Mouse (Mus musculus) forebrain, embryonic 11.5 days (tissue): ENCODE measurements around the gene Spata25. TPM values are rescaled to one million over a fixed set of nuclear protein-coding genes. Genes with fewer than 3 reads are reported as not detected.
A peak's percentile ranks its signal among the peaks of the same experiment; 100 is the strongest.
"Not testable (repeated sequence)": the region's sequence is repeated elsewhere in the genome, so short reads cannot be mapped to it uniquely, and the experiment has no call there.

Experiments used
- ATAC-seq: fragments of 200-750 bp; cut with Nextera tagmentation; replicated peaks from 2 replicates; pipeline ENCODE4 v1.8.0; 2017; ENCODE audit warnings: moderate TSS enrichment; ENCODE audit not compliant: low FRiP score
- DNase-seq: peaks from one replicate; pipeline ENCODE4 v3.0.0-alpha.2; 2017; ENCODE audit warnings: low spot score
- H3K27ac ChIP-seq: fragments of 300-500 bp; sonication (generic); 2 replicates; pipeline ENCODE4 v1.5.1; 2014; ENCODE audit warnings: low read depth, low read length
- H3K27me3 ChIP-seq: fragments of 300-500 bp; sonication (generic); 2 replicates; pipeline ENCODE4 v1.6.1; 2014; ENCODE audit warnings: mild to moderate bottlenecking, low read length, mixed read lengths; ENCODE audit not compliant: control insufficient read depth, insufficient read depth
- H3K36me3 ChIP-seq: fragments of 300-500 bp; sonication (generic); 2 replicates; pipeline ENCODE4 v1.6.1; 2014; ENCODE audit warnings: mild to moderate bottlenecking, low read length, moderate library complexity, mixed read lengths; ENCODE audit not compliant: control insufficient read depth, insufficient read depth
- H3K4me1 ChIP-seq: fragments of 300-500 bp; sonication (generic); replicated peaks from 2 replicates; pipeline ENCODE4 v1.6.1; 2014; ENCODE audit warnings: low read length, mixed read lengths; ENCODE audit not compliant: control insufficient read depth, insufficient read depth
- H3K4me2 ChIP-seq: fragments of 300-500 bp; sonication (generic); 2 replicates; pipeline ENCODE4 v1.6.1; 2014; ENCODE audit warnings: low read depth, mild to moderate bottlenecking, low read length, moderate library complexity, mixed read lengths; ENCODE audit not compliant: severe bottlenecking
- H3K4me3 ChIP-seq: fragments of 300-500 bp; sonication (generic); 2 replicates; pipeline ENCODE4 v1.5.1; 2014; ENCODE audit warnings: low read depth, low read length
- H3K9ac ChIP-seq: fragments of 300-500 bp; sonication (generic); 2 replicates; pipeline ENCODE4 v1.6.1; 2014; ENCODE audit warnings: low read length
- H3K9me3 ChIP-seq: fragments of 300-500 bp; sonication (generic); 2 replicates; pipeline ENCODE4 v1.6.1; 2016; ENCODE audit warnings: low read length, mixed read lengths; ENCODE audit not compliant: control insufficient read depth
- WGBS: fragments of 180-500 bp; shearing (Covaris S2); extraction: QIAGEN DNeasy Blood & Tissue Kit; methylation state at CpG from one replicate; pipeline ENCODE4 v1.1.7; 2014; 5-methylcytosine and 5-hydroxymethylcytosine counted together
- polyA plus RNA-seq: library from polyadenylated mRNA; unstranded; fragments of >200 nt; fragmentation: Nextera tagmentation; extraction: Ambion mirVana; gene quantifications from 2 replicates; pipeline ENCODE4 v1.2.1, GENCODE M21; 2014

The Spata25 gene
- polyA plus RNA-seq, 1 experiment from 2014 or later = not detected

DNA sequence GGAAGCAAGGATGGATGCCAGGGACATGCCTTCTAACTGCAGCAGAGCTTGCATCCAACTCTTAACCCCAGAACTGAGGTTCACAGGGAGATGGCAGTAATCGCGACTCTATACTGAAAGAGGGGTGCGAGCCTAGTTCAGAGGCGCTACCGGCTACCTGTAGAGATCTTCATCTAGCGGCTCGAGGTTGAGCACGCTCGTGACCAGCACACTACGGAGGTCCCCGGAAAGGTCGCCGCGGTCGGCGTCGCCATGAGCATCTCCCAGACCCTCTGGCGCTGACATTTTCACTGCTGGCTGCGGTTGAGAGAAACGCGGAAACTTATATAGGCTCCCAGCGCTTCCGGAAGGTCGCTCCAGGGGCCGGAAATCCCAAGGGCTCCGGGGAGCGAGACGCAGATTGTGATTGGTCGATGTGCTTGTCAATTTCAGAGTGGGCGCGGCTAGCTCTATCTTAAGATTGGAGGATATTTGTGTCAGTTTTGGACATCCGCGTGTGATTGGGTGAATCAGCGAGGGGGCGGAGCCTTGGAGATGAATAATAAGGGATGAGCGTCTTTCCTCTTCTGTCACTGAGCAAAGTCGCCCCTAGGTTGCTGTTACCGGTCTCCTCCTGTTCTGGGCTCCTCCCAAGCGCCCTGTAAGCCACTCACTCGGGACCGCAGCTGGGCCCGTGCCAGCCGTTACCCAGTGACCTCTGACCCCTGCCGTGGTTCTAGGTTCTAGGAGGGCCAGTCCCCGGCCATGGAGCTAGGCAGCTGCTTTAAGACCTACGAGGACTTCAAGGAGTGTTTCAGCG is 23.6 kb downstream of the Spata25 start, which contains the start of the genes Acot8 and Zswim3:
TSS of gene Acot8 (minus strand) at position 350 of the 799 bp plus-strand sequence.
TSS of gene Zswim3 (plus strand) at position 566 of the 799 bp plus-strand sequence.
- WGBS = under 1% methylated on average over 47 of the region's 47 CpGs
- H3K9me3 ChIP-seq = no peaks in the 10 kb centered on the region
- H3K36me3 ChIP-seq = no peaks in the 10 kb centered on the region; the same call in 1 of the 2 replicates
- ATAC-seq = peak; percentile 98
- H3K4me1 ChIP-seq = peaks cover 5% of the 10 kb centered on the region; the same call in 1 of the 2 replicates
- peak within 1 kb of the TSS; percentile 80 for H3K4me3 ChIP-seq
- H3K27me3 ChIP-seq = no peaks in the 10 kb centered on the region
- H3K9ac ChIP-seq = peak within 1 kb of the TSS; percentile 76
- H3K4me2 ChIP-seq = peak within 1 kb of the TSS; percentile 64
- DNase-seq = peak; percentile 96
- H3K27ac ChIP-seq = no peak within 1 kb of the TSS

DNA sequence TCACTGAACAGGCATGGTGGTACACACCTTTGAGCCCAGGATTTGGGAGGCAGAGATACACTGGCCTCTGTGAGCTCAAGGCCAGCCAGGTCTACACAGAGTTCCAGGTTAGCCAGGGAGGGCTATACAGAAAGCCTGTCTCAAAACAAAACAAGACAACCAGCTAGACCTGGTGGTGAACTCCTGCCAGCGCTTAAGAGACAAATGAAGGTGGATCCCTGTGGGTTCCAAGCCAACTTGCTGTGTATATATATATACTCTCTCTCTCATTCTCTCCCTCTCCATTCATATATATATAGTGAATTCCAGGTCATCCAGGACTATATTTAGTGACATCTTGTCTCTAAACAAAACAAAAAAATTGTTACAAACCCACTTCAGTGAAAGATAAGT is 24.4 kb downstream of the Spata25 start:
- 64% methylated on average over 1 of the region's 1 CpGs for WGBS
- Histone ChIP-seq H3K27ac (no peak overlapping the region), H3K4me1 (peaks cover 5% of the 10 kb centered on the region; the same call in 1 of the 2 replicates), H3K9me3 (no peaks in the 10 kb centered on the region), H3K27me3 (no peaks in the 10 kb centered on the region), H3K9ac (peak overlapping the region; percentile 76), H3K4me2 (peak overlapping the region; percentile 60), H3K36me3 (no peaks in the 10 kb centered on the region; the same call in 1 of the 2 replicates), H3K4me3 (peak overlapping the region; percentile 80)
- ATAC-seq (no peak), DNase-seq (no peak)

DNA sequence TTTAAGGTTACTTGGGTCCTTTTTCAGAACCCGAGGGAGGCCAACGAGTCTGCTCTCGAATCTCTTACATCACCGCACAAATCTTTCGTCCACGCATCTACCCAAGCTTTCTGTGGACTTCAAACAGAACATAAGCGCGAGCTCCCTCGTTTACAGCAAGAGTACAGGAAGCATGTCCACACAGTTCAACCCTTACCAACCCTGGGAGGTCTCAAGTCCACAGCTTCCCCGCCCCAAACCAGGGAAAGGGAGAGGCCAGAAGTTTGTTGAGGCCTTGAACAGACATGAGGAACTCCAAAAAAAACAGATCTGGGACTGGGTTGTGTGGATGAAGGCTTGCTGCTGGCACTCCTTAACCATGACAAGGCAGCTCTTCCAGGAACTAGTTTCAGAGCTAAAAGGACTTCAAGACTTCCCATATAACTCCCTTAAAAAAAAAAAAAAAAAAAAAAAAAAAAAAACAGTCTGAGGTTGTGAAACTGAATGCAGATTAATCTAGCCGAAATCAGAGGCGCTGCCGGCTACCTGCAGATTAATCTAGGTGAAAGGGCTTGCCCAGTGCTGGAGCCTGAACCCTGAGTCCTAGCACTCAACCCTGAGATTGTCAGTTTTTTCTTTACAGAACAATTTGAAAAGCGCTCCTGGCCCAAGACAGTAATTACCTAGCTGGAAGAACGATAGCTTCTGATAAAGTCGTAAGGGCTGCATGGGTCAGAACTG is 25.0 kb downstream of the Spata25 start:
- WGBS = 92% methylated on average over 16 of the region's 16 CpGs
- H3K27me3 ChIP-seq = no peaks in the 10 kb centered on the region
- no peak for DNase-seq
- H3K4me2 ChIP-seq = peak overlapping the region; percentile 60
- H3K27ac ChIP-seq = no peak overlapping the region
- peak overlapping the region; percentile 80; the same call in 1 of the 2 replicates for H3K4me3 ChIP-seq
- peak overlapping the region; percentile 76 for H3K9ac ChIP-seq
- H3K36me3 ChIP-seq = no peaks in the 10 kb centered on the region; the same call in 1 of the 2 replicates
- ATAC-seq = no peak
- H3K9me3 ChIP-seq = no peaks in the 10 kb centered on the region
- H3K4me1 ChIP-seq = peaks cover 5% of the 10 kb centered on the region; the same call in 1 of the 2 replicates

DNA sequence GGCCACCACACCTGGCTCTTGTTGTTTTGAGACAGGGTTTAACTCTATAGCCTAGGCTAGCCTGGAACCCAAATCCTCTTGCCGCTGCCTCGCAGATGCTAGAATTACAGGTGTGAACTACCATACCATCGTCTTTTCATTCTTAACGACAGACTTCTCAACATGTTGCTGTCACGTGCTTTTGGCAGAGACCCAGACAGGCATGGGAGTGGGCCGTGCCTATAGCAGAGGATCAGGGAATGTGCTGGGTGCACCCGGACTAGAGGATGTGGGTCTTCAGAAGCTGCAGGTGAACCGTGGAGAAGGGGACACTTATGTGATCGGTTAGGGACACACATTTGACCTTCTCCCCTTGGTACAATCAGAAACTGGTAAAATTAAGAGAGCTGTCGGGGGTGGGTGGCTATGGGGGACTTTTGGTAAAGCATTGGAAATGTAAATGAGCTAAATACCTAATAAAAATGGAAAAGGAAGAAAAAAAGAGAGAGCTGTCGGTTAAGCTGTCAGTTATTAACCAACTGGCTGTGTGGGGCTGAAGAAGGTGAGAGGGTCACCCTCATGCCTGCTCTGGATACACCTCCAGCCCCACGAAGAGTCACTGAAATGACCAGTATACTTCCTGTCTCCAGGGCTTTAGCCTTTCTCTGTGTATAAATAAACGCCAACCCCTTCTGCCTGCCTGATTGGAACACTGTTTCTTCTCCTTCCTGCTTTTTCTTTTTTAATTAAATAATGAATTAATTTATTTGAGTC is 27.9 kb downstream of the Spata25 start:
- H3K27ac ChIP-seq = no peak overlapping the region
- H3K9ac ChIP-seq = no peak overlapping the region
- H3K4me2 ChIP-seq = no peak overlapping the region
- no peaks in the 10 kb centered on the region; the same call in 1 of the 2 replicates for H3K36me3 ChIP-seq
- no peak for DNase-seq
- H3K9me3 ChIP-seq = no peaks in the 10 kb centered on the region
- peaks cover 5% of the 10 kb centered on the region; the same call in 1 of the 2 replicates for H3K4me1 ChIP-seq
- no peaks in the 10 kb centered on the region for H3K27me3 ChIP-seq
- no peak for ATAC-seq
- 90% methylated on average over 13 of the region's 13 CpGs for WGBS
- no peak overlapping the region for H3K4me3 ChIP-seq

DNA sequence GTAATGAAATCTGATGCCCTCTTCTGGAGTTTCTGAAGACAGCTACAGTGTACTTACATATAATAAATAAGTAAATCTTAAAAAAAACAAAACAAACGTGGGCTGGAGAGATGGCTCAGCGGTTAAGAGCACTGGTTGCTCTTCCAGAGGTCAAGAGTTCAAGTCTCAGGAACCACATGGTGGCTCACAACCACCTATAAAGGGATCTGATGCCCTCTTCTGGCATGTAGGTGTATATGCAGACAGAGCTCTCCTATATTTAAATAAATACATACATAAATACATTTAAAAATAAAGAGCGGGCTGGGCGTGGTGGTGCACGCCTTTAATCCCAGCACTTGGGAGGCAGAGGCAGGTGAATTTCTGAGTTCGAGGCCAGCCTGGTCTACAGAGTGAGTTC is 29.8 kb downstream of the Spata25 start:
- not testable (repeated sequence) for H3K4me1 ChIP-seq, H3K9me3 ChIP-seq, H3K27me3 ChIP-seq, DNase-seq, H3K4me3 ChIP-seq, ATAC-seq, H3K27ac ChIP-seq, H3K36me3 ChIP-seq, H3K4me2 ChIP-seq, H3K9ac ChIP-seq
- WGBS = 85% methylated on average over 6 of the region's 6 CpGs

DNA sequence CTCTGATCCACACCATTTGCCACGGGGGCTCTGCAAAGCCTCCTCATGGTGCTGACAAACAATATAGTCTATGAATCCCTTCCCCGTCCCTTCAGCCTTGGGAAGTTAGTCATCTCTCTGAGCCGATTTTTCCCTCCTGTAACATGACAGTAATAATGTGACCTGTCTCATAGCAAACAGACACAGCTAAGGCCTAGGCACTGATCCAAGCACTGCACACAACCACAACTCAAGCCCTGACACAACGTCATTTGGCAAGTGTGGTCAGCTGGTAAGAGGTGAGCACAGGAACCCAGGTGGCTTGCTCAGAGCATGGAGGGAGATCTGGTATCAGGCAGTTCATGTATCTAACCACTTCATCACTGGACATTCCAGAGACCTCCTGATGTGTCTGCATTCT is 32.5 kb downstream of the Spata25 start:
- no peak overlapping the region for H3K9ac ChIP-seq
- H3K27me3 ChIP-seq = no peaks in the 10 kb centered on the region
- ATAC-seq (no peak), DNase-seq (no peak)
- H3K4me2 ChIP-seq = no peak overlapping the region
- H3K36me3 ChIP-seq = peaks cover 4% of the 10 kb centered on the region; the same call in 1 of the 2 replicates
- H3K4me3 ChIP-seq = no peak overlapping the region
- WGBS = 90% methylated on average over 4 of the region's 4 CpGs
- no peaks in the 10 kb centered on the region for H3K4me1 ChIP-seq
- H3K27ac ChIP-seq = no peak overlapping the region
- H3K9me3 ChIP-seq = no peaks in the 10 kb centered on the region

DNA sequence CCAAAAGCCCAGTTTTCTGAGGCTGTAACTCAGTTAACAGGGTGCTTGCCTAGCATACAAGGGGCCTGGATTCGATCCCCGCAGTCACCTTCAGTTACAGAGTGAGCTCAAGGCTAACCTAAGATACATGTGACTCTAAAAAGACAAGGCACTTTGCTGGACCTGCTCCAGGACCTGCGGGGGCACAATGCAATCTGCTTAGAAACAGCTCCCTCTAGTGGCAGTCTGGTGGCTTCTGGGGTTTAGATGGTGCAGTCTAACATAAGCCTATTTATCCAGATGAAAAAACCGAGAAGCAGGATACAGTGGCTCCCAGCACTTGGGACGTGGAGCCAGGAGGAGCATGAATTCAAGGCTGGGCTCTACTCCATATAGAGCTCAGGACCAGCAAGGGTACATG is 34.0 kb downstream of the Spata25 start:
- 35% methylated on average over 5 of the region's 5 CpGs for WGBS
- ATAC-seq = peak; percentile 24; the same call in 1 of the 2 replicates
- H3K27ac ChIP-seq = no peak overlapping the region
- no peak overlapping the region for H3K4me2 ChIP-seq
- no peaks in the 10 kb centered on the region for H3K4me1 ChIP-seq
- no peaks in the 10 kb centered on the region for H3K9me3 ChIP-seq
- no peak overlapping the region for H3K9ac ChIP-seq
- H3K4me3 ChIP-seq = no peak overlapping the region
- no peaks in the 10 kb centered on the region for H3K27me3 ChIP-seq
- DNase-seq = peak; percentile 86
- peaks cover 4% of the 10 kb centered on the region; the same call in 1 of the 2 replicates for H3K36me3 ChIP-seq

DNA sequence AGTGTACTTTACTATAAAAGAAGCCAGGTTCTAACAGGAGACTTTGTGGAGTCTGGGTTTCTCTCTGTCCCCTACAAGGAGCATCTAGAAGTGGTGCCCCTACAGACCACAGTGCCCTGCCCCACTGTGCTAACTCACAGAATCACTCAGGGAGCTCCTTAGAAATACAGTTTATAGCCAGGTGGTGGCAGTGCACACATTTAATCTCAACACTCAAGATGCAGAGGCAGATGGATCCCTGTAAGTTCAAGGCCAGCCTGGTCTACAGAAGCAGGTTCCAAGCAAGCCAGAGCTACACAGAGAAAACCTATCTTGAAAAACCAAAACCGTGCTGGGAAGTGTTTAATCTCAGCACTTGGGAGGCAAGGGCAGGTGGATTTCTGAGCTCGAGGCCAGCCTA is 34.6 kb downstream of the Spata25 start:
- H3K4me2 ChIP-seq = no peak overlapping the region
- no peak overlapping the region for H3K4me3 ChIP-seq
- DNase-seq (no peak), ATAC-seq (no peak)
- WGBS = 88% methylated on average over 2 of the region's 2 CpGs
- no peaks in the 10 kb centered on the region for H3K9me3 ChIP-seq
- no peaks in the 10 kb centered on the region for H3K4me1 ChIP-seq
- H3K9ac ChIP-seq = no peak overlapping the region
- no peak overlapping the region for H3K27ac ChIP-seq
- H3K36me3 ChIP-seq = peaks cover 4% of the 10 kb centered on the region; the same call in 1 of the 2 replicates
- no peaks in the 10 kb centered on the region for H3K27me3 ChIP-seq
